Mouse (Mus musculus) megakaryocyte-erythroid progenitor cell, adult 5-6 weeks (primary cell): Measurements from ENCODE around the gene Abca1. TPM values are rescaled to one million over a fixed set of nuclear protein-coding genes. Genes with fewer than 3 reads are reported as not detected.

ENCODE experiments used
- ATAC-seq: replicated peaks from 2 replicates; pipeline ENCODE4 v1.8.0; 2016; ENCODE audit warnings: mild to moderate bottlenecking, inconsistent platforms; ENCODE audit not compliant: severe bottlenecking, poor library complexity, low FRiP score, low TSS enrichment
- total RNA-seq, 2 experiments: library from RNA; stranded (forward) in 1 of 2; stranded (reverse) in 1 of 2; fragments of 200-1000, 215-1000 nt in 1 of 2; fragments of >200 nt in 1 of 2; fragmentation: Nextera tagmentation in 1 of 2; gene quantifications; 2 replicates each; pipeline ENCODE4 v1.2.3; 2014 to 2017

The Abca1 gene
- total RNA-seq, 2 experiments from 2014 or later: 4.2 to 4.5 TPM

DNA sequence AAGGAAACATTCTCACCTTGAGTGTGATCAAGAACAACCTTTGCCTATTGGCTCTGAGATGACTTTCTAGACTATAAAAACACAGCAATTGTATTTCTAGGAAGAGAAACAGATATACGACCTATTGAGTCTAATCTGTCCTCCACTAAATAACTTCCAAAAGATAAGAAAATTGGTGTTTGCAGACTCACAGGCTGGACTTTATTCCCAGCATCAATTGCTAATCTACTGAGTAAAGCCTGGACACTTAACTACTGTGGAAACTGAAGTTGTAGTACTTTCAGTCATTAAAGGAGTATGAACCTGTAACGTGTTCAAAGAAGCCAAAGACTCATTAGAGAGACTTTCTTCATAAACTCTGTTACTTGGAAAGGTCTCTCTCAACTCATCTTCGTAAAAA, 131.9 kb downstream of the Abca1 start:
- ATAC-seq: no peak

DNA sequence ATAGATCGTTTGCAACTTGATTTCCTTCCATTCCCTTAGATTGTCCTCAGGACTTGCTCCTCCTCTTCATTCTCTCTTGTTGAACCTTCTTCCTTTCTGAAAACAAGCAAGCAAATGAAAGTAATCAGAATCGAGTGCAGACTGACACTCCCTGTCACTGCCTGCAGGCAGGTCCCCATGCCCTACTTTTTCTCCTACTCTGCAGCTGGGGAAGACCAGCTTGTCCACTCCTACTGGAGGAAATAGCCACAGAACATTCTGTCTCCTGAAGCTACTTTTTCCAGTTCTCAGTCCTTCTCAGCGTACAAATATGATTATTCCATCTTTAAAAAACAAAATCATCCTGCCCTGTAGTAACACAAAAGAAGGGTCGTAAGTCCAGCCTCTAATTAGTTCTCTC, 135.3 kb downstream of the Abca1 start:
- ATAC-seq: no peak

DNA sequence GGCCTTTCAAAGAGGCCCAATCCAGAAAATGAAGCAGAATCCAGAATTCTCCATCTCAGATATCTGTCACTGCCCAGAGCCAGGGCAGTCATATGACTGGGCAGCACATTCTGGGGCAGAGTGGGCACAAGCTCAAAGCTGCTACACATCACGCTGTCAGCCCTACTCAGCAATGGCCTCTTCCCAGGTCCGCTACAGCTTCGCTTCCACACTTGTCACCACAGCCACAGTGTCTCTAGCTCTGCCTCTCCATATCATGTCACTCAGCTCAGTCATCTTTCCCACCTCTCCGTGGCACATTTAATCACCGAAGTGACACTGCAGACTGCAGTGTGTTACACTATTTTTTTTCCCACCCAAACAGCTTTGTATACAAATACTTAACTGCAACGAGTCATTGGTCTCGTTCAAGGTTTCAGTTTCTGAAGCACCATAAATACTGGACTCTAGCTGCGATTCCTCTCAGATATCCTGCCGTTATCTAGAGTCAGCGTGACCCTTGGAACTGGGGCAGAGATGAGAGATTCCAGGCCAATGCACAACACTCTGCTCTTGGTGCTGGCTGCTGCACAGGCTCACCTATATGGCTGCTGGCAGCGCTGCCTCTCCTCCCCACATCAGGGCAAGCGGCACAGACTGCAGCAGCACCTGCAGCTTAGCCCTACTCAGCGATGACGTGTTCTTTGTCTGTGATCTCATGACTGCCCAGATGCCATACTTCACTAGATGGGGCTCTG, 136.3 kb downstream of the Abca1 start:
- no peak for ATAC-seq

DNA sequence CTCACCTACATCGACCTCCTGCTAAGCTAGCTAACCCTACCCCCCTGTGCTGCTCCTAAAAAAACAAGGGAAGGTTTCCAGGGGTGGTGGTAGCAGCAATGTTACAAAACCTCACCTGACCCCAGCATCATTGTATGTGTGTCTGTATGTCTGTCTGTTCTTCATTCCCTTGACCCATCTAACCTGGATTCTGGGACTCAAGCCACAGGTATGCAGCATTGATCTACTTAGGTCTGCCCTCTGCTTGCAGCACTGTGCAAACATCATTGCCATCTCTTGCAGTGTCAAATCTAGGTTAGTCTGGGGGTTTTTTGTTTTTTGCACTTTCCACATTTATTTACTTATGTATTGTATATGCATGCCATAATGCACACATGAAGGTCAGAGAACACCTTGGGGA, 141.3 kb downstream of the Abca1 start:
- ATAC-seq: no peak

DNA sequence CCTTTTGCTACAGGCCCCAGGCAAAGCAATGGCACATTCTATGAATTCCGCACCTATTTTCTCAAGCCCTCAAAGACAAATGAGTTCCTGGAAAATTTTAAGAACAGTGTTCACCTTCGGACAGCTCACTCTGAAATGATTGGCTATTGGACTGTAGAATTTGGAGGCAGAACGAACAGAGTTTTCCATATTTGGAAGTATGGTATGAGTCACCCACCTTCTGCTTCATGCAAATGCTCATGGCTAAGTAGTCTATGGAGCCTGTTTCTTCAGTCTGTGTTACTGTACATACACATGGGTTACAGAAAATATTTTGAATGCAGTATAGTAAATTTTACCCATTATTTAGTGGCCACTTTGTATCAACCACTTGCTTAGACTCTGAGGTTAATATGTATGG, 144.7 kb downstream of the Abca1 start:
- no peak for ATAC-seq

DNA sequence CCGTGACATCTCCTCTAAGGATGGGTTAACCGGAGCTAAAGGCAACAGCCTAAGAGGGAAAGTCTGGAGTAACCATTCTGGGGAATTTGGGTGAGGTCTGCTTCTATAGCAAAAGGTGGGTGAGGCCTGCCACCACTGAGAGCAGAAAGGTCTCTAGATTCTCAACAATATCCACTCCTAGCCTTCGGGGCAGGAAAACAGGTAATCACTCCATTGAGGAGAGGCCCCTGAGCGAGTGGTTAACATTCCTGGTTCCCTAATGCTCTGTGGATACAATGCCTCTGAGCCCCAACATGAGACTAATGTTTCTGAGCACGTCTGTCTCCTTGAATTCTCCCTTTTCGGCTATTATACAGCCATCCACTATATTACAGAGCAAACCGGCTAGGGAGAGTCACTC, 145.3 kb downstream of the Abca1 start:
- ATAC-seq: no peak

DNA sequence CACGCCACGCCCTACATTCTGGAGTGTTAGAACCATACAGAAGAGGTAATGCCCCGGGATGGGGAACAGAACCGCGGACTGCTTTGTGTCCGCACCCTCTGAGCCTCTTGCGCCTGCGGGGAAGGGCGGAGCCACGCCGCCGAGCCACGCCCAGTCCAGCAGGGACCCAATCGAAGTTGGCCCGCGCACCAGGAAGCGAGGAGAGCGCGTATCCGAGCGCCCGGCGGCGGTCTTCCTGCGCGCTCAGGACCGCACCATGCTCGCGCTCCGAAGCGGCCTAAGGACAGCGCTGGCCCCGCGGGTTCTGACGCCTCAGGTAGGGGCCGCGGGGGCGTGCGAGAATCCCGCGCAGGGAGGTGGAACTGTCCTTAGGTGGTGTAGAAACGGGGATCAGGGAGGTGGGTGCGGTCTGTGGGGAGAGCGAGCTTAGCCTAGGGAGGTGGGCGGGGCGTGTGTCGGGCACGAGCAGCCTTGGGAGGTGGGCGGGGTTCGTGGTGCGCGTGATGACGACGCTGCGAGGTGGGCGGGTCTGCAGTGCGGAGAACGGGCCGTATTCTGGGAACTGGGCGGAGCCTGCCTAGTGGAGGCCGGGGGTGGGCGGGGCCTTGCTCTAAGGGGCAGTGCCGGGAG, 147.8 kb downstream of the Abca1 start, which contains the start of gene Nipsnap3b:
TSS of gene Nipsnap3b (plus strand) at position 149 of the 630 bp plus-strand sequence.
- peak; percentile 95 for ATAC-seq

DNA sequence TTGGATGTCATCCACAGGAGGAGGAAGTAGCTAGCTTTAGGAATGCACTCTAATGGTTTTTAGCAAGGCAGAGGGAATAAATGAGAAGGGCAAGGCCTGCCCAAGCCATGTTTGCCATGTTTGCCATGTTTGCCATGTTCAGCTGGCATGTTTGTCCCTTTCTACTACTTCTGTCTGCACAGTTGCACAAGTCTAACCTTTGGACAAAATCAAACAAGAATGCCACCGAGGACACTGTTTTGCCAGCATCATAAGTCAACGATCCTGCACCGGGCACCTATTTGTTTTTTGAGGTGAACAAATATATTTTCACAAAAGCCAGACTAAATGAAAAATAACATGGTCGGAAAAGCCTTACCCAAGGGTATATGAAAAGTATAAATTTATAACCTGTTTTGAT, 149.8 kb downstream of the Abca1 start:
- no peak for ATAC-seq

DNA sequence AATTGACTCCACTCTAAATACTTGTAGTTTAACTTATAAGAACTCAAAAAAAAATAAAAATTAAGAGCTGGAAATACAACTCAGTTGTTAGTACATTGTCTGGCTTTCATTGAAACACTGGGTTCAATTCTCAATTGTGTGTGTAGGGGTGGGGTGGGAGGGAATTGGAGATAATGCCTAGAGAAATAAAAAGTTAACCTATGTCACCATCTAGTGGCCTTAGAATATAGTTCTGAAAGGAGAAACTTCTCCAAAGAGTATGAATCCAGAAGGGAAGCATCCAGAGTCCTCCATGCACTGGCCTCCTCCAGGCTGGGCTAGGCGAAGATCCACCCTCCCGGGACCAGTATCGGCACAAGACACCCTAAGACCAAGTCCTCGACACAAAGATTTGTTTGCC, 150.5 kb downstream of the Abca1 start:
- ATAC-seq: no peak

DNA sequence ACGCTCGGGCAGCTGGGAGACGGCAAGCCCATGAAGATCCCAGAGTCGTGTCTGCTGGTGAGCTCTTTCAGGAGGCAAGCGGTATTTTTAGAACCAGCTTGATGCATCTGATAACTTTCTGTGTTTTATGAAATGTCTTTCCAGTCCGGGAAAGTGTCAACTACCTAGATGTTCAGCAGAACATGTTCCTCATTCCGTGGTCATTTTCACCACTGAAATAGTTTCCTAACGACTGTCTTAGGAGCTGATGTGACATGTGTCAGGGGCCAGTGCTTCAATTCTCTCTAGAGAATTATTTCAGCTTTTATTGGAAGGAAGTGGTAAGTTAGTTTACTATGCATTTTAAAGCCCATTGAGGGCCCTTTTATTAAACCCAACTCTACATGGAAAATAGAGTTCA, 159.5 kb downstream of the Abca1 start:
- no peak for ATAC-seq

DNA sequence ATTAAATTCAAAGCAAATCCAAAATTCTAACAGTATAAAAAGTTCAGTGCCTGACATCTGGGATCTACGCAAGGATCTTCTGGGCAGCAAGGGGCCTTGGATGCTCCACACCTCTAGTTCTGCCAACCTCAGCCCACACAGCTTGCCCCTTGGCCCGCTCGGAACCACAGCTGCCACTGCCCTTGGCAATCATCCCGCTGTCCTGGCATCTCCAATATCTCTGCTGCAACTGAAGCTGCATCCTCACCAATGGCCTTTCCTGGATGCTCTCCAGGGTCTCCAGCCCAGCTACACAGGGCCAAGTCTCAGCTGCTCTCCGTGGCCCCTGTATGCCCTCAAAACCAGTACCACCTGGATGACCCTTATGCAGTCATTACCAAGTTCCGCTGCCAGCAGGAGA, 160.2 kb downstream of the Abca1 start:
- no peak for ATAC-seq

DNA sequence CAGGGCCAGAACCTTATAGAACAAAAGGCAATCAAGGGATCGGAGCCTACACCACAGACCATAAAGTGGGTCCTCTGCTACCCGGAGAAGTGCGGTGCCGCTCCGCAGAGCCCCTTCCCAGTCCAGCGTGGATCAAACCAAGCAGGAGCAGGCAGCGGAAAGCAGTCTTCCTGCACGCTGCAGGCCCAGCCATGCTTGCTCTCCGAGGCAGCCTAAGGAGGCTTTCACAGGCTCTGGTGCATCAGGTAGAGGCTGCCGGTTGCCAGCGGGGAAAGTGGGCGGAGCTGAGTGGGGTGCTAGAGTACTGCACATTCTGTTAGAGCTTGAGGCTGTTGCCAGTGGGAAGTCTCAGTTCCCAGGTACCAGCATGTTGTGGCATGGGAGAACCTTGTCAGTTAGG, 170.4 kb downstream of the Abca1 start, which contains the start of gene Nipsnap3a:
TSS of gene Nipsnap3a (plus strand) at position 25 of the 400 bp plus-strand sequence.
- no peak for ATAC-seq

DNA sequence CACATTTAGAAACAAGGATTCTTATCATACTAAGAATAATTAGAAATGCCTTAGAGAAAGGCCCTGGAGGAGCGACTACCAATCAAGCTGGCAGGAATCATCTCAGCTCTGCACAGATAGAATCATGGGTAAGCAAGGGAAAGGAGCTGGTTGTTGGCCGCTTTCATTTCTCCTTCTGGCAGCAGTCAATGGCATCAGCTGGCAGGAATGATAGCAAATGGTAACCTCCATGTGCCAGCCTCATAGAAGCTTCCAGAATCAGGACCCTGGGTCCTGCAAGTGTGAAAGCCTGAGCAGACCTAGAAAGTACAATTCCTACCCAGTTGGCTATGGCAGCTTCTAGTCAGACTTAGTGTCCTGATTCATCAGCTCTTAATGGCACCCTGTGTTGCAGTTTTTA, 173.4 kb downstream of the Abca1 start:
- no peak for ATAC-seq

DNA sequence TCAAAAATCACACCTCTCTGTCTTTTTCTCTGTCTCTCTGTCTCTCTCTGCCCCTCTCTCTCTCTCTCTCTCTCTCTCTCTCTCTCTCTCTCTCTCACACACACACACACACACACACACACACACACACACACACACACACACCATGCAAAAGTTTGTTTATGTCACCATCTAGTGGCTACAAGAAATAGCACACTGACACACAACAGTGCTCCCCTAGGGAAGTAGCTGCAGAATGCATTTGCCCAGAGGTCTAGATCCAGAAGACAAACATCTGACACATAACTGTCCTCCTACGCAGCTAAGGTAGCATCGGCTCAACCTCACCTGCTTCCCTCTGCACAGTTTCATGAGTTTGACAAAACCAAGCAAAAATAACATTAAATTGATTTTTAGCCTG, 174.5 kb downstream of the Abca1 start:
- no peak for ATAC-seq

Other genes starting within 250 kb of the Abca1 start
- gene Olfr272, start 240.7 kb downstream of the Abca1 start, total RNA-seq (2014; fragmentation: Nextera tagmentation): not detected in 2 replicates
- not detected in 2 replicates for gene Olfr272, start 240.7 kb downstream of the Abca1 start, total RNA-seq (2017)
- not detected in 2 replicates for gene Olfr270, start 195.3 kb downstream of the Abca1 start, total RNA-seq (2014; fragmentation: Nextera tagmentation)
- not detected in 2 replicates for gene Olfr270, start 195.3 kb downstream of the Abca1 start, total RNA-seq (2017)
- not detected in 2 replicates for gene Nipsnap3a, start 170.6 kb downstream of the Abca1 start, total RNA-seq (2014; fragmentation: Nextera tagmentation)
- gene Nipsnap3a, start 170.6 kb downstream of the Abca1 start, total RNA-seq (2017): not detected in 2 replicates
- gene Nipsnap3b, start 148.0 kb downstream of the Abca1 start, total RNA-seq (2014; fragmentation: Nextera tagmentation): 36.5 and 49.2 TPM in 2 replicates
- gene Nipsnap3b, start 148.0 kb downstream of the Abca1 start, total RNA-seq (2017): 26.5 and 56.3 TPM in 2 replicates